Mouse (Mus musculus) liver, embryonic 11.5 days (tissue): Measurements from ENCODE around the gene Pcsk6. TPM values are rescaled to one million over a fixed set of nuclear protein-coding genes. Genes with fewer than 3 reads are reported as not detected.
"Not testable (repeated sequence)": the region's sequence is repeated elsewhere in the genome, so short reads cannot be mapped to it uniquely, and the experiment has no call there.

Source experiments
- ATAC-seq: fragments of 200-750 bp; cut with Nextera tagmentation; replicated peaks from 2 replicates; pipeline ENCODE4 v1.8.0; 2017; ENCODE audit warnings: moderate number of reproducible peaks, mild to moderate bottlenecking, moderate TSS enrichment, moderate library complexity; ENCODE audit not compliant: low FRiP score
- DNase-seq: peaks from one replicate; pipeline ENCODE4 v3.0.0-alpha.2; 2017; ENCODE audit warnings: low spot score
- H3K27ac ChIP-seq: fragments of 300-500 bp; sonication (generic); 2 replicates; pipeline ENCODE4 v1.5.1; 2014; ENCODE audit warnings: mild to moderate bottlenecking, low read depth, low read length, control low read depth
- H3K27me3 ChIP-seq: fragments of 300-500 bp; sonication (generic); replicated peaks from 2 replicates; pipeline ENCODE4 v1.6.1; 2014; ENCODE audit warnings: low read length, mixed read lengths; ENCODE audit not compliant: control insufficient read depth, insufficient read depth
- H3K36me3 ChIP-seq: fragments of 300-500 bp; sonication (generic); 2 replicates; pipeline ENCODE4 v1.6.1; 2014; ENCODE audit warnings: mild to moderate bottlenecking, low read length, moderate library complexity, mixed read lengths; ENCODE audit not compliant: control insufficient read depth, insufficient read depth
- H3K4me1 ChIP-seq: fragments of 300-500 bp; sonication (generic); replicated peaks from 2 replicates; pipeline ENCODE4 v1.6.1; 2014; ENCODE audit warnings: low read length, mixed read lengths; ENCODE audit not compliant: control insufficient read depth, insufficient read depth
- H3K4me2 ChIP-seq: fragments of 300-500 bp; sonication (generic); 2 replicates; pipeline ENCODE4 v1.6.1; 2014; ENCODE audit warnings: mild to moderate bottlenecking, control low read depth, moderate library complexity
- H3K4me3 ChIP-seq: fragments of 300-500 bp; sonication (generic); 2 replicates; pipeline ENCODE4 v1.5.1; 2014; ENCODE audit warnings: low read depth, low read length, control low read depth
- H3K9ac ChIP-seq: fragments of 300-500 bp; sonication (generic); 2 replicates; pipeline ENCODE4 v1.6.1; 2014; ENCODE audit warnings: low read depth, low read length, control low read depth
- H3K9me3 ChIP-seq: fragments of 300-500 bp; sonication (generic); 2 replicates; pipeline ENCODE4 v1.6.1; 2016; ENCODE audit warnings: low read length, inconsistent platforms, mixed read lengths; ENCODE audit not compliant: control insufficient read depth
- WGBS: fragments of 180-500 bp; shearing (Covaris S2); extraction: QIAGEN DNeasy Blood & Tissue Kit; methylation state at CpG from one replicate; pipeline ENCODE4 v1.1.7; 2014; 5-methylcytosine and 5-hydroxymethylcytosine counted together
- polyA plus RNA-seq: library from polyadenylated mRNA; unstranded; fragments of >200 nt; fragmentation: Nextera tagmentation; extraction: Ambion mirVana; gene quantifications from 2 replicates; pipeline ENCODE4 v1.2.1, GENCODE M21; 2014

The Pcsk6 gene
- polyA plus RNA-seq, 1 experiment from 2014 or later, result 1.3 TPM

- H3K4me1 ChIP-seq, result no peaks in the 10 kb centered on the region
- H3K4me2 ChIP-seq, result no peak overlapping the region
- H3K9me3 ChIP-seq, result no peaks in the 10 kb centered on the region
- H3K27me3 ChIP-seq, result no peaks in the 10 kb centered on the region; the same call in 1 of the 2 replicates
- H3K27ac ChIP-seq, result no peak overlapping the region
- ATAC-seq, result no peak
- no peak for DNase-seq
- WGBS, result 76% methylated on average over 12 of the region's 12 CpGs
- H3K4me3 ChIP-seq, result no peak overlapping the region
- H3K9ac ChIP-seq, result no peak overlapping the region
- H3K36me3 ChIP-seq, result no peaks in the 10 kb centered on the region
Observed at GRCm38 (mm10) chr7:66048446-66049230, 187.1 kb downstream of the Pcsk6 start.

GRCm38 (mm10) chr7:66053946-66054483 lies 192.5 kb downstream of the Pcsk6 start:
- DNase-seq (no peak), ATAC-seq (no peak)
- no peaks in the 10 kb centered on the region for H3K4me1 ChIP-seq
- WGBS, result 83% methylated on average over 4 of the region's 4 CpGs
- H3K27me3 ChIP-seq, result no peaks in the 10 kb centered on the region; the same call in 1 of the 2 replicates
- no peaks in the 10 kb centered on the region for H3K36me3 ChIP-seq
- no peak overlapping the region for H3K4me2 ChIP-seq
- no peaks in the 10 kb centered on the region for H3K9me3 ChIP-seq
- no peak overlapping the region for H3K4me3 ChIP-seq
- H3K27ac ChIP-seq, result no peak overlapping the region
- H3K9ac ChIP-seq, result no peak overlapping the region

- not testable (repeated sequence) for ATAC-seq, H3K4me1 ChIP-seq, H3K27me3 ChIP-seq, H3K36me3 ChIP-seq, H3K9ac ChIP-seq, DNase-seq, H3K27ac ChIP-seq, H3K9me3 ChIP-seq, H3K4me2 ChIP-seq, H3K4me3 ChIP-seq
- WGBS, result 12% methylated on average over 2 of the region's 2 CpGs
Observed at GRCm38 (mm10) chr7:66055356-66055755, 193.8 kb downstream of the Pcsk6 start.

GRCm38 (mm10) chr7:66058703-66059102 lies 197.2 kb downstream of the Pcsk6 start, which contains the start of gene Snrpa1:
Snrpa1 (plus strand) TSS chr7:66059003.
- no peak within 1 kb of the TSS for H3K27ac ChIP-seq
- WGBS, result 71% methylated on average over 1 of the region's 1 CpGs

GRCm38 (mm10) chr7:66060066-66060956 lies 198.8 kb downstream of the Pcsk6 start:
- peak; percentile 92 for ATAC-seq
- peak overlapping the region; percentile 84 for H3K4me2 ChIP-seq
- under 1% methylated on average over 63 of the region's 64 CpGs for WGBS

More at GRCm38 (mm10) chr7:66058703-66059102, 197.2 kb downstream of the Pcsk6 start, which contains the start of gene Snrpa1:
- Histone ChIP-seq H3K4me2 (peak within 1 kb of the TSS; percentile 84), H3K4me1 (peaks cover 10% of the 10 kb centered on the region), H3K9me3 (no peaks in the 10 kb centered on the region), H3K36me3 (peaks cover 14% of the 10 kb centered on the region; the same call in 1 of the 2 replicates), H3K4me3 (peak within 1 kb of the TSS; percentile 72), H3K9ac (peak within 1 kb of the TSS; percentile 92), H3K27me3 (no peaks in the 10 kb centered on the region)
- ATAC-seq, result no peak
- DNase-seq, result no peak

GRCm38 (mm10) chr7:66061057-66061456 lies 199.5 kb downstream of the Pcsk6 start:
- peak overlapping the region; percentile 72 for H3K4me3 ChIP-seq
- peaks cover 22% of the 10 kb centered on the region for H3K36me3 ChIP-seq
- under 1% methylated on average over 14 of the region's 14 CpGs for WGBS
- H3K9me3 ChIP-seq, result no peaks in the 10 kb centered on the region
- H3K27ac ChIP-seq, result peak overlapping the region; percentile 79; the same call in 1 of the 2 replicates
- H3K27me3 ChIP-seq, result no peaks in the 10 kb centered on the region
- H3K4me2 ChIP-seq, result peak overlapping the region; percentile 84
- H3K9ac ChIP-seq, result peak overlapping the region; percentile 92
- peaks cover 10% of the 10 kb centered on the region for H3K4me1 ChIP-seq
- DNase-seq (no peak), ATAC-seq (no peak; the same call in 1 of the 2 replicates)

More at GRCm38 (mm10) chr7:66060066-66060956, 198.8 kb downstream of the Pcsk6 start:
- DNase-seq, result peak; percentile 88
- Histone ChIP-seq H3K9ac (peak overlapping the region; percentile 92), H3K27ac (peak overlapping the region; percentile 79), H3K9me3 (no peaks in the 10 kb centered on the region), H3K36me3 (peaks cover 22% of the 10 kb centered on the region; the same call in 1 of the 2 replicates), H3K4me1 (peaks cover 10% of the 10 kb centered on the region), H3K4me3 (peak overlapping the region; percentile 72), H3K27me3 (no peaks in the 10 kb centered on the region)

GRCm38 (mm10) chr7:66076411-66076810 lies 214.9 kb downstream of the Pcsk6 start:
- no peak overlapping the region for H3K4me3 ChIP-seq
- H3K27me3 ChIP-seq, result no peaks in the 10 kb centered on the region
- DNase-seq (no peak), ATAC-seq (no peak)
- 95% methylated on average over 2 of the region's 2 CpGs for WGBS
- peaks cover 8% of the 10 kb centered on the region; the same call in 1 of the 2 replicates for H3K4me1 ChIP-seq
- no peak overlapping the region for H3K4me2 ChIP-seq
- peaks cover 16% of the 10 kb centered on the region for H3K36me3 ChIP-seq
- H3K9me3 ChIP-seq, result no peaks in the 10 kb centered on the region
- H3K9ac ChIP-seq, result no peak overlapping the region
- no peak overlapping the region for H3K27ac ChIP-seq
